Mouse (Mus musculus): ENCODE measurements around the gene Apon.

GRCm38 (mm10) chr10:128298243-128298642 is 44.3 kb downstream of the Apon start:
- TF ChIP-seq POLR2A (IDR thresholded peaks at IDR 0.05; ENCODE audit: borderline replicate concordance, low read depth, low read length) (no peak), CTCF (IDR thresholded peaks at IDR 0.05; ENCODE audit: low read depth, low read length) (no peak)

Data from bone marrow macrophage, adult 2 months (primary cell).